Mouse (Mus musculus): ENCODE results near the gene Slc25a31. TPM values are rescaled to one million over a fixed set of nuclear protein-coding genes. Genes with fewer than 3 reads are reported as not detected.

The Slc25a31 gene
- polyA plus RNA-seq, 1 experiment = 30.0 TPM

- Histone ChIP-seq H3K36me3 (ENCODE audit: control insufficient read depth, insufficient read depth, low read length) (no peaks in the 10 kb centered on the region), H3K4me1 (ENCODE audit: control insufficient read depth, insufficient read depth, low read length) (no peaks in the 10 kb centered on the region), H3K27me3 (ENCODE audit: control insufficient read depth, insufficient read depth, low read length) (no peaks in the 10 kb centered on the region), H3K4me3 (ENCODE audit: control insufficient read depth, low read depth, low read length) (no peak overlapping the region), H3K27ac (ENCODE audit: control insufficient read depth, insufficient read depth, low read depth, low read length) (no peak overlapping the region)
- TF ChIP-seq CTCF (IDR thresholded peaks at IDR 0.05; ENCODE audit: control insufficient read depth, insufficient read depth, insufficient replicate concordance, low read depth, low read length) (no peak), POLR2A (IDR thresholded peaks at IDR 0.05; ENCODE audit: control insufficient read depth, low read depth, low read length) (no peak)
Observed at GRCm38 (mm10) chr3:40691566-40691965, 17.1 kb upstream of the Slc25a31 start.

GRCm38 (mm10) chr3:40693435-40693834 lies 15.2 kb upstream of the Slc25a31 start:
- no peak overlapping the region for H3K4me3 ChIP-seq (ENCODE audit: control insufficient read depth, low read depth, low read length)
- TF ChIP-seq POLR2A (IDR thresholded peaks at IDR 0.05; ENCODE audit: control insufficient read depth, low read depth, low read length) = no peak
- no peak for TF ChIP-seq CTCF (IDR thresholded peaks at IDR 0.05; ENCODE audit: control insufficient read depth, insufficient read depth, insufficient replicate concordance, low read depth, low read length)
- H3K4me1 ChIP-seq (ENCODE audit: control insufficient read depth, insufficient read depth, low read length) = no peaks in the 10 kb centered on the region
- H3K27ac ChIP-seq (ENCODE audit: control insufficient read depth, insufficient read depth, low read depth, low read length) = no peak overlapping the region
- H3K27me3 ChIP-seq (ENCODE audit: control insufficient read depth, insufficient read depth, low read length) = no peaks in the 10 kb centered on the region
- no peaks in the 10 kb centered on the region for H3K36me3 ChIP-seq (ENCODE audit: control insufficient read depth, insufficient read depth, low read length)

DNA sequence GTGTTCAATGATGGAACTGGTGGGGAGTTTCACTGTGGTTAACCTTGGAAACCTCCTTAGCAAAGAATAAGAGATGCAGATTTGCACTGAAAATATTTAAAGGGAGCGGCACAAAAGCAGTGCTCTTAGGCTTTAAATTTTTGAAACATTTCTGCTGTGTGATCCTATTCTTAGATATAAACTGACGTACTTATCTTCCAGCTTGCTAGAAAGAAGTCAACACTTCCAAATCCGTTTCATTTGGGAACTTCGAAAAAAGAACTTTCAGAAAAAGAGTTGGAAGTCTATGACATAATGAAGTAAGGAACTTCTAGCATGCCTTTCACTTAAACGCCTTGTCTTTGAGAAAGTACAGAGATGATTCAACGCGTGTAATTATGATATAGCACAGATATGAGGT lies 14.7 kb upstream of the Slc25a31 start:
- Histone ChIP-seq H3K36me3 (ENCODE audit: control insufficient read depth, insufficient read depth, low read length) (no peaks in the 10 kb centered on the region), H3K4me1 (ENCODE audit: control insufficient read depth, insufficient read depth, low read length) (no peaks in the 10 kb centered on the region), H3K27me3 (ENCODE audit: control insufficient read depth, insufficient read depth, low read length) (no peaks in the 10 kb centered on the region), H3K27ac (ENCODE audit: control insufficient read depth, insufficient read depth, low read depth, low read length) (no peak overlapping the region), H3K4me3 (ENCODE audit: control insufficient read depth, low read depth, low read length) (no peak overlapping the region)
- TF ChIP-seq POLR2A (IDR thresholded peaks at IDR 0.05; ENCODE audit: control insufficient read depth, low read depth, low read length) (no peak), CTCF (IDR thresholded peaks at IDR 0.05; ENCODE audit: control insufficient read depth, insufficient read depth, insufficient replicate concordance, low read depth, low read length) (no peak)

GRCm38 (mm10) chr3:40694438-40694837 lies 14.2 kb upstream of the Slc25a31 start:
- no peak for TF ChIP-seq CTCF (IDR thresholded peaks at IDR 0.05; ENCODE audit: control insufficient read depth, insufficient read depth, insufficient replicate concordance, low read depth, low read length)
- H3K4me3 ChIP-seq (ENCODE audit: control insufficient read depth, low read depth, low read length) = no peak overlapping the region

DNA sequence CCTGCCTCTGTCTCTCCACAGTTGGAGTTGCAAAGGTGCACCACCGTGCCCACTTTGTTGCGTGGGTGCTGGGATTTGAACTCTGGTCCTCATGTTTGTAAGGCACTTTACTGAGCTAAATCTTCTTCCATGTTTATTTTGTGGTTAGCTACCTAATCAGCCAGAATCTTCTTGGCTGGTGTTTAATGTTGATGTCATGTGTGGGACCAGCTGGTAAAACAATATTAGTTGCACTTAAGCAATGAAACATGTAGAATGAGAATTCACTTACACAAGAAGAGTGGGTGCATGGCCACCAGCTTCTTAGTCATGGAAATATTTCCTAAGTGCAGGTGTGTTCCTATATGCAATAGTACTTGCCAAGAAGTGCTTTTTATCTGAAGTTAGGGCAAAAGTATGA lies 13.5 kb upstream of the Slc25a31 start:
- Histone ChIP-seq H3K27ac (ENCODE audit: control insufficient read depth, insufficient read depth, low read depth, low read length) (no peak overlapping the region), H3K27me3 (ENCODE audit: control insufficient read depth, insufficient read depth, low read length) (no peaks in the 10 kb centered on the region), H3K4me3 (ENCODE audit: control insufficient read depth, low read depth, low read length) (no peak overlapping the region), H3K36me3 (ENCODE audit: control insufficient read depth, insufficient read depth, low read length) (no peaks in the 10 kb centered on the region), H3K4me1 (ENCODE audit: control insufficient read depth, insufficient read depth, low read length) (no peaks in the 10 kb centered on the region)
- TF ChIP-seq POLR2A (IDR thresholded peaks at IDR 0.05; ENCODE audit: control insufficient read depth, low read depth, low read length) (no peak), CTCF (IDR thresholded peaks at IDR 0.05; ENCODE audit: control insufficient read depth, insufficient read depth, insufficient replicate concordance, low read depth, low read length) (no peak)

More at GRCm38 (mm10) chr3:40694438-40694837, 14.2 kb upstream of the Slc25a31 start:
- Histone ChIP-seq H3K27ac (ENCODE audit: control insufficient read depth, insufficient read depth, low read depth, low read length) (no peak overlapping the region), H3K27me3 (ENCODE audit: control insufficient read depth, insufficient read depth, low read length) (no peaks in the 10 kb centered on the region), H3K4me1 (ENCODE audit: control insufficient read depth, insufficient read depth, low read length) (no peaks in the 10 kb centered on the region), H3K36me3 (ENCODE audit: control insufficient read depth, insufficient read depth, low read length) (no peaks in the 10 kb centered on the region)

DNA sequence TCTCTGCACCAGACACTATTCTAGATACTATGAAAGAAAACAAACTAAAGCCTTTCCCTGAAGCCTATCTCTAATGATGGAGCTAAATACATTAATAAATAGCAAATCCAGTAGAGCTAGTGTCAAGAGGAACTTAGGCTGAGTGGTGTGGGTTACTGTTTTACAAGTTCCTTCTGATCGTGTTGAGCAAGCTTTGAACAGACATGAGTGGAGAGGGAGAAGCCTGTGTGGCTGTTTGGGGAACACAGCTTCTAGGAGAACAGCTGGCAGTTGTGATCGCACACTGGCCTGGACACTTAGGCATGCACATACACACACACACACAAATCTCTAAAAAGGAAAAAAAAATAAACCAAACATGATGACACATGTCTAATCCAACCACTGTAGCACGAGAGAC lies 9.8 kb upstream of the Slc25a31 start:
- H3K36me3 ChIP-seq (ENCODE audit: control insufficient read depth, insufficient read depth, low read length) = no peaks in the 10 kb centered on the region
- no peak overlapping the region for H3K27ac ChIP-seq (ENCODE audit: control insufficient read depth, insufficient read depth, low read depth, low read length)
- no peak overlapping the region for H3K4me3 ChIP-seq (ENCODE audit: control insufficient read depth, low read depth, low read length)
- H3K27me3 ChIP-seq (ENCODE audit: control insufficient read depth, insufficient read depth, low read length) = no peaks in the 10 kb centered on the region
- no peaks in the 10 kb centered on the region for H3K4me1 ChIP-seq (ENCODE audit: control insufficient read depth, insufficient read depth, low read length)
- no peak for TF ChIP-seq CTCF (IDR thresholded peaks at IDR 0.05; ENCODE audit: control insufficient read depth, insufficient read depth, insufficient replicate concordance, low read depth, low read length)
- no peak for TF ChIP-seq POLR2A (IDR thresholded peaks at IDR 0.05; ENCODE audit: control insufficient read depth, low read depth, low read length)

GRCm38 (mm10) chr3:40704816-40705430 lies 3.7 kb upstream of the Slc25a31 start:
- no peaks in the 10 kb centered on the region for H3K36me3 ChIP-seq (ENCODE audit: control insufficient read depth, insufficient read depth, low read length)
- H3K27ac ChIP-seq (ENCODE audit: control insufficient read depth, insufficient read depth, low read depth, low read length) = no peak overlapping the region
- no peaks in the 10 kb centered on the region for H3K27me3 ChIP-seq (ENCODE audit: control insufficient read depth, insufficient read depth, low read length)
- no peak overlapping the region for H3K4me3 ChIP-seq (ENCODE audit: control insufficient read depth, low read depth, low read length)
- peaks cover 10% of the 10 kb centered on the region for H3K4me1 ChIP-seq (ENCODE audit: control insufficient read depth, insufficient read depth, low read length)
- no peak for TF ChIP-seq CTCF (IDR thresholded peaks at IDR 0.05; ENCODE audit: control insufficient read depth, insufficient read depth, insufficient replicate concordance, low read depth, low read length)
- TF ChIP-seq POLR2A (IDR thresholded peaks at IDR 0.05; ENCODE audit: control insufficient read depth, low read depth, low read length) = no peak

GRCm38 (mm10) chr3:40716056-40716455 lies 7.4 kb downstream of the Slc25a31 start:
- TF ChIP-seq CTCF (IDR thresholded peaks at IDR 0.05; ENCODE audit: control insufficient read depth, insufficient read depth, insufficient replicate concordance, low read depth, low read length) (no peak), POLR2A (IDR thresholded peaks at IDR 0.05; ENCODE audit: control insufficient read depth, low read depth, low read length) (no peak)
- H3K27me3 ChIP-seq (ENCODE audit: control insufficient read depth, insufficient read depth, low read length) = no peaks in the 10 kb centered on the region
- no peaks in the 10 kb centered on the region for H3K4me1 ChIP-seq (ENCODE audit: control insufficient read depth, insufficient read depth, low read length)
- H3K4me3 ChIP-seq (ENCODE audit: control insufficient read depth, low read depth, low read length) = no peak overlapping the region
- no peaks in the 10 kb centered on the region for H3K36me3 ChIP-seq (ENCODE audit: control insufficient read depth, insufficient read depth, low read length)
- H3K27ac ChIP-seq (ENCODE audit: control insufficient read depth, insufficient read depth, low read depth, low read length) = no peak overlapping the region
